Mouse (Mus musculus): ENCODE data around the gene Camta2. TPM values are rescaled to one million over a fixed set of nuclear protein-coding genes. Genes with fewer than 3 reads are reported as not detected.

The Camta2 gene
- polyA plus RNA-seq, 1 experiment from 2014 or later = 29.0 TPM

- peak overlapping the region; percentile 87 for H3K4me2 ChIP-seq
- H3K9ac ChIP-seq (replicated peaks) = peak overlapping the region; percentile 90
- peak overlapping the region; percentile 89 for H3K27ac ChIP-seq (replicated peaks)
- peak; percentile 27; the same call in 1 of the 2 replicates for ATAC-seq (ENCODE audit: low FRiP score)
- WGBS = 9% methylated on average over 8 of the region's 8 CpGs
- no peaks in the 10 kb centered on the region for H3K9me3 ChIP-seq (replicated peaks)
- peak overlapping the region; percentile 85 for H3K4me3 ChIP-seq (replicated peaks)
- peaks cover 23% of the 10 kb centered on the region for H3K36me3 ChIP-seq
- peaks cover 29% of the 10 kb centered on the region for H3K4me1 ChIP-seq
- no peaks in the 10 kb centered on the region for H3K27me3 ChIP-seq (replicated peaks)
Observed at GRCm38 (mm10) chr11:70688372-70688771, 467 bp upstream of the Camta2 start.

GRCm38 (mm10) chr11:70686901-70687566 is 871 bp downstream of the Camta2 start:
- peak; percentile 62; the same call in 1 of the 2 replicates for ATAC-seq (ENCODE audit: low FRiP score)
- 3% methylated on average over 16 of the region's 16 CpGs for WGBS
- H3K36me3 ChIP-seq = peaks cover 32% of the 10 kb centered on the region

GRCm38 (mm10) chr11:70683640-70684039 is 4.3 kb downstream of the Camta2 start:
- H3K4me1 ChIP-seq = peaks cover 31% of the 10 kb centered on the region
- H3K4me3 ChIP-seq (replicated peaks) = no peak overlapping the region
- H3K27ac ChIP-seq (replicated peaks) = no peak overlapping the region
- peaks cover 57% of the 10 kb centered on the region for H3K36me3 ChIP-seq
- 90% methylated on average over 5 of the region's 5 CpGs for WGBS
- no peaks in the 10 kb centered on the region for H3K9me3 ChIP-seq (replicated peaks)
- no peak overlapping the region for H3K4me2 ChIP-seq
- H3K27me3 ChIP-seq (replicated peaks) = no peaks in the 10 kb centered on the region
- no peak for ATAC-seq (ENCODE audit: low FRiP score)
- no peak overlapping the region for H3K9ac ChIP-seq (replicated peaks)

More at GRCm38 (mm10) chr11:70686901-70687566, 871 bp downstream of the Camta2 start:
- no peaks in the 10 kb centered on the region for H3K9me3 ChIP-seq (replicated peaks)
- peaks cover 37% of the 10 kb centered on the region for H3K4me1 ChIP-seq
- peak overlapping the region; percentile 85 for H3K4me3 ChIP-seq (replicated peaks)
- H3K9ac ChIP-seq (replicated peaks) = peak overlapping the region; percentile 90
- H3K4me2 ChIP-seq = peak overlapping the region; percentile 87
- no peaks in the 10 kb centered on the region for H3K27me3 ChIP-seq (replicated peaks)
- peak overlapping the region; percentile 89 for H3K27ac ChIP-seq (replicated peaks)

- Histone ChIP-seq H3K27me3 (replicated peaks) (no peaks in the 10 kb centered on the region), H3K4me3 (replicated peaks) (no peak overlapping the region), H3K9ac (replicated peaks) (no peak overlapping the region), H3K4me1 (peaks cover 22% of the 10 kb centered on the region), H3K9me3 (replicated peaks) (no peaks in the 10 kb centered on the region), H3K27ac (replicated peaks) (peak overlapping the region; percentile 4; the same call in 1 of the 2 replicates), H3K36me3 (peaks cover 67% of the 10 kb centered on the region), H3K4me2 (peak overlapping the region; percentile 15; the same call in 1 of the 2 replicates)
- peak; percentile 46 for ATAC-seq (ENCODE audit: low FRiP score)
- 17% methylated on average over 11 of the region's 11 CpGs for WGBS
Observed at GRCm38 (mm10) chr11:70681897-70682581, 5.9 kb downstream of the Camta2 start.

GRCm38 (mm10) chr11:70681170-70681569 is 6.7 kb downstream of the Camta2 start:
- Histone ChIP-seq H3K27ac (replicated peaks) (no peak overlapping the region), H3K27me3 (replicated peaks) (no peaks in the 10 kb centered on the region), H3K4me1 (peaks cover 14% of the 10 kb centered on the region), H3K9ac (replicated peaks) (no peak overlapping the region), H3K4me2 (no peak overlapping the region), H3K36me3 (peaks cover 76% of the 10 kb centered on the region), H3K4me3 (replicated peaks) (no peak overlapping the region), H3K9me3 (replicated peaks) (no peaks in the 10 kb centered on the region)
- 67% methylated on average over 12 of the region's 12 CpGs for WGBS
- no peak for ATAC-seq (ENCODE audit: low FRiP score)

- no peaks in the 10 kb centered on the region for H3K27me3 ChIP-seq (replicated peaks)
- H3K4me3 ChIP-seq (replicated peaks) = no peak overlapping the region
- WGBS = 94% methylated on average over 6 of the region's 8 CpGs
- H3K27ac ChIP-seq (replicated peaks) = no peak overlapping the region
- H3K4me2 ChIP-seq = no peak overlapping the region
- H3K9me3 ChIP-seq (replicated peaks) = no peaks in the 10 kb centered on the region
- ATAC-seq (ENCODE audit: low FRiP score) = no peak
- H3K36me3 ChIP-seq = peaks cover 81% of the 10 kb centered on the region
- peaks cover 10% of the 10 kb centered on the region for H3K4me1 ChIP-seq
- H3K9ac ChIP-seq (replicated peaks) = no peak overlapping the region
Observed at GRCm38 (mm10) chr11:70679894-70680293, 8.0 kb downstream of the Camta2 start.

- Histone ChIP-seq H3K9me3 (replicated peaks) (no peaks in the 10 kb centered on the region), H3K27me3 (replicated peaks) (no peaks in the 10 kb centered on the region), H3K4me3 (replicated peaks) (no peak overlapping the region), H3K9ac (replicated peaks) (no peak overlapping the region), H3K4me2 (no peak overlapping the region), H3K4me1 (peaks cover 10% of the 10 kb centered on the region), H3K36me3 (peaks cover 79% of the 10 kb centered on the region), H3K27ac (replicated peaks) (no peak overlapping the region)
- ATAC-seq (ENCODE audit: low FRiP score) = no peak
- WGBS = 98% methylated on average over 8 of the region's 8 CpGs
Observed at GRCm38 (mm10) chr11:70679361-70679760, 8.5 kb downstream of the Camta2 start.

- Histone ChIP-seq H3K4me1 (peaks cover 10% of the 10 kb centered on the region), H3K27me3 (replicated peaks) (no peaks in the 10 kb centered on the region), H3K9ac (replicated peaks) (no peak overlapping the region), H3K4me3 (replicated peaks) (no peak overlapping the region), H3K9me3 (replicated peaks) (no peaks in the 10 kb centered on the region), H3K4me2 (no peak overlapping the region), H3K36me3 (peaks cover 77% of the 10 kb centered on the region), H3K27ac (replicated peaks) (no peak overlapping the region)
- no peak for ATAC-seq (ENCODE audit: low FRiP score)
- WGBS = 65% methylated on average over 2 of the region's 2 CpGs
Observed at GRCm38 (mm10) chr11:70678576-70678975, 9.3 kb downstream of the Camta2 start.

GRCm38 (mm10) chr11:70678092-70678491 is 9.8 kb downstream of the Camta2 start:
- Histone ChIP-seq H3K27me3 (replicated peaks) (no peaks in the 10 kb centered on the region), H3K4me2 (no peak overlapping the region), H3K9ac (replicated peaks) (no peak overlapping the region), H3K9me3 (replicated peaks) (no peaks in the 10 kb centered on the region), H3K4me1 (peaks cover 10% of the 10 kb centered on the region), H3K4me3 (replicated peaks) (no peak overlapping the region), H3K36me3 (peaks cover 75% of the 10 kb centered on the region), H3K27ac (replicated peaks) (no peak overlapping the region)
- WGBS = 88% methylated on average over 8 of the region's 9 CpGs
- no peak for ATAC-seq (ENCODE audit: low FRiP score)

- no peak overlapping the region for H3K4me3 ChIP-seq (replicated peaks)
- H3K27ac ChIP-seq (replicated peaks) = no peak overlapping the region
- H3K4me2 ChIP-seq = no peak overlapping the region
- no peaks in the 10 kb centered on the region for H3K9me3 ChIP-seq (replicated peaks)
- H3K9ac ChIP-seq (replicated peaks) = no peak overlapping the region
- H3K36me3 ChIP-seq = peaks cover 63% of the 10 kb centered on the region
- WGBS = 78% methylated on average over 11 of the region's 11 CpGs
- H3K27me3 ChIP-seq (replicated peaks) = no peaks in the 10 kb centered on the region
- H3K4me1 ChIP-seq = peaks cover 21% of the 10 kb centered on the region
- no peak for ATAC-seq (ENCODE audit: low FRiP score)
Observed at GRCm38 (mm10) chr11:70674501-70674900, 13.4 kb downstream of the Camta2 start.

GRCm38 (mm10) chr11:70674014-70674413 is 13.9 kb downstream of the Camta2 start:
- 63% methylated on average over 6 of the region's 6 CpGs for WGBS
- Histone ChIP-seq H3K9ac (replicated peaks) (no peak overlapping the region), H3K4me3 (replicated peaks) (no peak overlapping the region), H3K4me2 (no peak overlapping the region), H3K27me3 (replicated peaks) (no peaks in the 10 kb centered on the region), H3K9me3 (replicated peaks) (no peaks in the 10 kb centered on the region), H3K36me3 (peaks cover 58% of the 10 kb centered on the region), H3K4me1 (peaks cover 21% of the 10 kb centered on the region), H3K27ac (replicated peaks) (no peak overlapping the region)
- no peak for ATAC-seq (ENCODE audit: low FRiP score)
